Mouse (Mus musculus): Measurements from ENCODE around the gene Cpeb4. TPM values are rescaled to one million over a fixed set of nuclear protein-coding genes. Genes with fewer than 3 reads are reported as not detected.
A peak's percentile ranks its signal among the peaks of the same experiment; 100 is the strongest.

Cpeb4 gene
- polyA plus RNA-seq, 1 experiment, result 4.2 TPM

- Histone ChIP-seq H3ac (ENCODE audit: control insufficient read depth, insufficient read length) (no peak overlapping the region), H3K79me2 (ENCODE audit: control insufficient read depth, insufficient read depth) (peaks cover 34% of the 10 kb centered on the region), H3K4me2 (ENCODE audit: low read depth) (peak overlapping the region; percentile 68), H3K27me3 (ENCODE audit: control insufficient read depth, insufficient read depth, insufficient read length) (no peaks in the 10 kb centered on the region), H3K4me3 (peak overlapping the region; percentile 87), H3K36me3 (ENCODE audit: control insufficient read depth, insufficient read depth) (no peaks in the 10 kb centered on the region)
- TF ChIP-seq TCF12 (IDR thresholded peaks at IDR 0.05; ENCODE audit: insufficient read depth, poor library complexity, severe bottlenecking) (no peak), POLR2A (IDR thresholded peaks at IDR 0.05; ENCODE audit: insufficient read length, low read depth) (no peak), E2F4 (IDR thresholded peaks at IDR 0.05; ENCODE audit: insufficient read depth) (no peak), POLR2AphosphoS2 (IDR thresholded peaks at IDR 0.05; ENCODE audit: insufficient read length, low read depth) (no peak), MAX (IDR thresholded peaks at IDR 0.05; ENCODE audit: low read depth) (no peak)
Observed at GRCm38 (mm10) chr11:31871135-31871541, 873 bp upstream of the Cpeb4 start.

GRCm38 (mm10) chr11:31872546-31873261 is 693 bp downstream of the Cpeb4 start:
- H3K4me3 ChIP-seq, result peak overlapping the region; percentile 87
- no peaks in the 10 kb centered on the region for H3K27me3 ChIP-seq (ENCODE audit: control insufficient read depth, insufficient read depth, insufficient read length)
- peaks cover 46% of the 10 kb centered on the region for H3K79me2 ChIP-seq (ENCODE audit: control insufficient read depth, insufficient read depth)
- no peak overlapping the region for H3ac ChIP-seq (ENCODE audit: control insufficient read depth, insufficient read length)
- H3K36me3 ChIP-seq (ENCODE audit: control insufficient read depth, insufficient read depth), result peaks cover under 1% of the 10 kb centered on the region
- TF ChIP-seq CEBPB (IDR thresholded peaks at IDR 0.05; ENCODE audit: insufficient read depth, poor library complexity, severe bottlenecking), result no peak
- TF ChIP-seq MYOD1 (IDR thresholded peaks at IDR 0.05; ENCODE audit: control insufficient read depth in 1 of 3, insufficient read length in 2 of 3, low read depth in 2 of 3), result no peak
- TF ChIP-seq MAX (IDR thresholded peaks at IDR 0.05; ENCODE audit: low read depth), result no peak
- TF ChIP-seq TCF12 (IDR thresholded peaks at IDR 0.05; ENCODE audit: insufficient read depth, poor library complexity, severe bottlenecking), result no peak
- no peak for TF ChIP-seq E2F4 (IDR thresholded peaks at IDR 0.05; ENCODE audit: insufficient read depth)
- no peak for TF ChIP-seq SRF (IDR thresholded peaks at IDR 0.05; ENCODE audit: control insufficient read depth, insufficient read length, low read depth)
- no peak for TF ChIP-seq POLR2A (IDR thresholded peaks at IDR 0.05; ENCODE audit: insufficient read length, low read depth)
- TF ChIP-seq USF1 (IDR thresholded peaks at IDR 0.05; ENCODE audit: low read depth), result no peak
- H3K4me2 ChIP-seq (ENCODE audit: low read depth), result peak overlapping the region; percentile 68

- H3K4me2 ChIP-seq (ENCODE audit: low read depth), result peak overlapping the region; percentile 68
- H3K4me3 ChIP-seq, result no peak overlapping the region
- no peaks in the 10 kb centered on the region for H3K27me3 ChIP-seq (ENCODE audit: control insufficient read depth, insufficient read depth, insufficient read length)
- no peak overlapping the region for H3ac ChIP-seq (ENCODE audit: control insufficient read depth, insufficient read length)
- H3K36me3 ChIP-seq (ENCODE audit: control insufficient read depth, insufficient read depth), result peaks cover 3% of the 10 kb centered on the region
- H3K79me2 ChIP-seq (ENCODE audit: control insufficient read depth, insufficient read depth), result peaks cover 55% of the 10 kb centered on the region
- no peak for TF ChIP-seq POLR2A (IDR thresholded peaks at IDR 0.05; ENCODE audit: insufficient read length, low read depth)
- no peak for TF ChIP-seq CEBPB (IDR thresholded peaks at IDR 0.05; ENCODE audit: insufficient read depth, poor library complexity, severe bottlenecking)
- TF ChIP-seq MYOG (IDR thresholded peaks at IDR 0.05; ENCODE audit: control insufficient read depth in 1 of 3, insufficient read depth in 1 of 3, insufficient read length in 2 of 3, low read depth in 2 of 3), result no peak
- no peak for TF ChIP-seq POLR2AphosphoS2 (IDR thresholded peaks at IDR 0.05; ENCODE audit: insufficient read length, low read depth)
Observed at GRCm38 (mm10) chr11:31874071-31874470, 2.1 kb downstream of the Cpeb4 start.

- Histone ChIP-seq H3ac (ENCODE audit: control insufficient read depth, insufficient read length) (no peak overlapping the region), H3K4me2 (ENCODE audit: low read depth) (no peak overlapping the region), H3K36me3 (ENCODE audit: control insufficient read depth, insufficient read depth) (peaks cover 4% of the 10 kb centered on the region), H3K79me2 (ENCODE audit: control insufficient read depth, insufficient read depth) (peaks cover 26% of the 10 kb centered on the region), H3K27me3 (ENCODE audit: control insufficient read depth, insufficient read depth, insufficient read length) (no peaks in the 10 kb centered on the region), H3K4me3 (no peak overlapping the region)
- no peak for TF ChIP-seq POLR2A (IDR thresholded peaks at IDR 0.05; ENCODE audit: insufficient read length, low read depth)
- TF ChIP-seq CEBPB (IDR thresholded peaks at IDR 0.05; ENCODE audit: insufficient read depth, poor library complexity, severe bottlenecking), result no peak
- no peak for TF ChIP-seq REST (IDR thresholded peaks at IDR 0.05; ENCODE audit: insufficient read depth, insufficient read length)
- TF ChIP-seq MYOD1 (IDR thresholded peaks at IDR 0.05; ENCODE audit: control insufficient read depth in 1 of 3, insufficient read length in 2 of 3, low read depth in 2 of 3), result no peak
- TF ChIP-seq POLR2AphosphoS2 (IDR thresholded peaks at IDR 0.05; ENCODE audit: insufficient read length, low read depth), result no peak
- no peak for TF ChIP-seq TCF3 (IDR thresholded peaks at IDR 0.05; ENCODE audit: insufficient read length, low read depth)
- TF ChIP-seq MAX (IDR thresholded peaks at IDR 0.05; ENCODE audit: low read depth), result no peak
- TF ChIP-seq USF1 (IDR thresholded peaks at IDR 0.05; ENCODE audit: low read depth), result no peak
- no peak for TF ChIP-seq E2F4 (IDR thresholded peaks at IDR 0.05; ENCODE audit: insufficient read depth)
Observed at GRCm38 (mm10) chr11:31883671-31884070, 11.7 kb downstream of the Cpeb4 start.

GRCm38 (mm10) chr11:31885765-31886164 is 13.8 kb downstream of the Cpeb4 start:
- peaks cover 4% of the 10 kb centered on the region for H3K36me3 ChIP-seq (ENCODE audit: control insufficient read depth, insufficient read depth)
- no peak overlapping the region for H3ac ChIP-seq (ENCODE audit: control insufficient read depth, insufficient read length)
- H3K79me2 ChIP-seq (ENCODE audit: control insufficient read depth, insufficient read depth), result peaks cover 12% of the 10 kb centered on the region
- H3K4me2 ChIP-seq (ENCODE audit: low read depth), result no peak overlapping the region
- no peak for TF ChIP-seq POLR2AphosphoS2 (IDR thresholded peaks at IDR 0.05; ENCODE audit: insufficient read length, low read depth)
- no peak for TF ChIP-seq CEBPB (IDR thresholded peaks at IDR 0.05; ENCODE audit: insufficient read depth, poor library complexity, severe bottlenecking)
- TF ChIP-seq SRF (IDR thresholded peaks at IDR 0.05; ENCODE audit: control insufficient read depth, insufficient read length, low read depth), result no peak
- TF ChIP-seq USF1 (IDR thresholded peaks at IDR 0.05; ENCODE audit: low read depth), result no peak
- no peak for TF ChIP-seq TCF12 (IDR thresholded peaks at IDR 0.05; ENCODE audit: insufficient read depth, poor library complexity, severe bottlenecking)
- no peak for TF ChIP-seq MYOD1 (IDR thresholded peaks at IDR 0.05; ENCODE audit: control insufficient read depth in 1 of 3, insufficient read length in 2 of 3, low read depth in 2 of 3)
- TF ChIP-seq TCF3 (IDR thresholded peaks at IDR 0.05; ENCODE audit: insufficient read length, low read depth), result no peak
- no peak for TF ChIP-seq MAX (IDR thresholded peaks at IDR 0.05; ENCODE audit: low read depth)
- TF ChIP-seq REST (IDR thresholded peaks at IDR 0.05; ENCODE audit: insufficient read depth, insufficient read length), result no peak
- TF ChIP-seq MYOG (IDR thresholded peaks at IDR 0.05; ENCODE audit: control insufficient read depth in 1 of 3, insufficient read depth in 1 of 3, insufficient read length in 2 of 3, low read depth in 2 of 3), result no peak
- no peak for TF ChIP-seq E2F4 (IDR thresholded peaks at IDR 0.05; ENCODE audit: insufficient read depth)
- TF ChIP-seq POLR2A (IDR thresholded peaks at IDR 0.05; ENCODE audit: insufficient read length, low read depth), result no peak
- H3K4me3 ChIP-seq, result no peak overlapping the region
- no peaks in the 10 kb centered on the region for H3K27me3 ChIP-seq (ENCODE audit: control insufficient read depth, insufficient read depth, insufficient read length)

All from myocyte (in vitro differentiated cells).